Mouse (Mus musculus) R1 (cell line): ENCODE measurements at regions not wholly inside any gene's neighbourhood (a gene's known extent, or its start where the extent isn't known, plus 50 kb on each side); places are given as distances from the start of the nearest gene placed in this dataset.
A peak's percentile ranks its signal among the peaks of the same experiment; 100 is the strongest.
"Not testable (repeated sequence)": the region's sequence is repeated elsewhere in the genome, so short reads cannot be mapped to it uniquely, and the experiment has no call there.

ENCODE experiments used
- DNase-seq: peaks from one replicate; pipeline ENCODE4 v3.0.0-alpha.2; 2018; ENCODE audit warnings: low read depth, low spot score

GRCm38 (mm10) chr8:103793331-103793730 is 308.1 kb upstream of the Cdh5 start:
- DNase-seq = no peak

GRCm38 (mm10) chr8:103798630-103799029 is 302.8 kb upstream of the Cdh5 start:
- DNase-seq = not testable (repeated sequence)

- no peak for DNase-seq
Observed at GRCm38 (mm10) chr8:103808171-103808570, 293.3 kb upstream of the Cdh5 start.

- DNase-seq = peak; percentile 10
Observed at GRCm38 (mm10) chr8:103808580-103808979, 292.8 kb upstream of the Cdh5 start.

GRCm38 (mm10) chr8:103809140-103809539 is 292.3 kb upstream of the Cdh5 start:
- DNase-seq = peak; percentile 11

GRCm38 (mm10) chr8:103813954-103814591 is 287.4 kb upstream of the Cdh5 start:
- no peak for DNase-seq

GRCm38 (mm10) chr8:103816101-103816894 is 285.1 kb upstream of the Cdh5 start:
- DNase-seq = no peak

- DNase-seq = no peak
Observed at GRCm38 (mm10) chr8:103823541-103823940, 277.9 kb upstream of the Cdh5 start.

GRCm38 (mm10) chr8:103824747-103825146 is 276.7 kb upstream of the Cdh5 start:
- DNase-seq = no peak

- DNase-seq = no peak
Observed at GRCm38 (mm10) chr8:103825289-103825688, 276.1 kb upstream of the Cdh5 start.

- DNase-seq = no peak
Observed at GRCm38 (mm10) chr8:103830416-103830815, 271.0 kb upstream of the Cdh5 start.

GRCm38 (mm10) chr8:103839990-103840389 is 261.4 kb upstream of the Cdh5 start:
- no peak for DNase-seq

- no peak for DNase-seq
Observed at GRCm38 (mm10) chr8:103845964-103846363, 255.5 kb upstream of the Cdh5 start.

- DNase-seq = no peak
Observed at GRCm38 (mm10) chr8:103846382-103846976, 254.9 kb upstream of the Cdh5 start.

- DNase-seq = no peak
Observed at GRCm38 (mm10) chr8:103849785-103850184, 251.6 kb upstream of the Cdh5 start.

- DNase-seq = no peak
Observed at GRCm38 (mm10) chr8:103851286-103851685, 250.1 kb upstream of the Cdh5 start.

GRCm38 (mm10) chr8:103853048-103853447 is 248.4 kb upstream of the Cdh5 start:
- DNase-seq = no peak

- DNase-seq = no peak
Observed at GRCm38 (mm10) chr8:103855291-103855690, 246.1 kb upstream of the Cdh5 start.

- no peak for DNase-seq
Observed at GRCm38 (mm10) chr8:103859130-103859529, 242.3 kb upstream of the Cdh5 start.

GRCm38 (mm10) chr8:103873598-103874502 is 227.6 kb upstream of the Cdh5 start:
- peak; percentile 15 for DNase-seq

GRCm38 (mm10) chr8:103874506-103874905 is 226.9 kb upstream of the Cdh5 start:
- no peak for DNase-seq

GRCm38 (mm10) chr8:103879505-103879904 is 221.9 kb upstream of the Cdh5 start:
- no peak for DNase-seq
